Mouse (Mus musculus): Measurements from ENCODE around the gene Cdca4.

The Cdca4 gene

GRCm38 (mm10) chr12:112829244-112829864 is at the start of gene Cdca4:
Gene Cdca4, minus strand, starts transcription at chr12:112829423.
- WGBS, result 1% methylated on average over 72 of the region's 72 CpGs

- 4% methylated on average over 34 of the region's 37 CpGs for WGBS
These were observed 48.4 kb upstream of the Cdca4 start for GRCm38 (mm10) chr12:112877607-112878020.

- WGBS, result 4% methylated on average over 17 of the region's 17 CpGs
These were observed 47.9 kb upstream of the Cdca4 start for GRCm38 (mm10) chr12:112877073-112877576.

GRCm38 (mm10) chr12:112876332-112877072 is 47.3 kb upstream of the Cdca4 start:
- WGBS, result 8% methylated on average over 28 of the region's 28 CpGs

GRCm38 (mm10) chr12:112875225-112876013 is 46.2 kb upstream of the Cdca4 start:
- 28% methylated on average over 16 of the region's 16 CpGs for WGBS

GRCm38 (mm10) chr12:112874199-112874598 is 45.0 kb upstream of the Cdca4 start:
- WGBS, result 33% methylated on average over 22 of the region's 22 CpGs

GRCm38 (mm10) chr12:112873452-112874190 is 44.4 kb upstream of the Cdca4 start:
- 25% methylated on average over 18 of the region's 18 CpGs for WGBS

- WGBS, result 87% methylated on average over 10 of the region's 10 CpGs
These were observed 43.8 kb upstream of the Cdca4 start for GRCm38 (mm10) chr12:112872991-112873390.

- 95% methylated on average over 2 of the region's 2 CpGs for WGBS
These were observed 42.0 kb upstream of the Cdca4 start for GRCm38 (mm10) chr12:112871272-112871671.

- WGBS, result 67% methylated on average over 13 of the region's 13 CpGs
These were observed 41.6 kb upstream of the Cdca4 start for GRCm38 (mm10) chr12:112870775-112871174.

GRCm38 (mm10) chr12:112869783-112870204 is 40.6 kb upstream of the Cdca4 start:
- 45% methylated on average over 16 of the region's 16 CpGs for WGBS

- WGBS, result 82% methylated on average over 13 of the region's 13 CpGs
These were observed 39.2 kb upstream of the Cdca4 start, which contains the start of gene Gpr132 for GRCm38 (mm10) chr12:112868178-112869087. Gene Gpr132, minus strand, starts transcription at chr12:112868228.

GRCm38 (mm10) chr12:112867106-112867674 is 38.0 kb upstream of the Cdca4 start:
- WGBS, result 92% methylated on average over 7 of the region's 7 CpGs

GRCm38 (mm10) chr12:112866467-112867080 is 37.4 kb upstream of the Cdca4 start:
- 61% methylated on average over 8 of the region's 8 CpGs for WGBS

- WGBS, result 87% methylated on average over 7 of the region's 7 CpGs
These were observed 35.6 kb upstream of the Cdca4 start for GRCm38 (mm10) chr12:112864804-112865203.

- 75% methylated on average over 9 of the region's 9 CpGs for WGBS
These were observed 32.7 kb upstream of the Cdca4 start for GRCm38 (mm10) chr12:112861911-112862321.

GRCm38 (mm10) chr12:112860765-112861164 is 31.5 kb upstream of the Cdca4 start:
- 89% methylated on average over 7 of the region's 7 CpGs for WGBS

- WGBS, result 74% methylated on average over 8 of the region's 8 CpGs
These were observed 30.7 kb upstream of the Cdca4 start for GRCm38 (mm10) chr12:112859930-112860329.

- WGBS, result 94% methylated on average over 9 of the region's 9 CpGs
These were observed 29.5 kb upstream of the Cdca4 start for GRCm38 (mm10) chr12:112858581-112859336.

Measured in cerebral cortex, adult 2 months (tissue).